Mouse (Mus musculus) gastrocnemius, postnatal 4 days (tissue): ENCODE measurements around the gene Snapc4. TPM values are rescaled to one million over a fixed set of nuclear protein-coding genes. Genes with fewer than 3 reads are reported as not detected.
"Not testable (repeated sequence)": the region's sequence is repeated elsewhere in the genome, so short reads cannot be mapped to it uniquely, and the experiment has no call there.

Experiments used
- DNase-seq, 2 experiments: peaks; one replicate each; pipeline ENCODE4 v3.0.0; 2021 to 2022; ENCODE audit warnings: low spot score in 2 of 2, mixed read lengths in 2 of 2
- total RNA-seq, 2 experiments: library from RNA; stranded (reverse); gene quantifications; 2 replicates each; pipeline ENCODE4 v1.2.3; 2021

The Snapc4 gene
- total RNA-seq, 2 experiments from 2014 or later, result 20.6 to 22.2 TPM

DNA sequence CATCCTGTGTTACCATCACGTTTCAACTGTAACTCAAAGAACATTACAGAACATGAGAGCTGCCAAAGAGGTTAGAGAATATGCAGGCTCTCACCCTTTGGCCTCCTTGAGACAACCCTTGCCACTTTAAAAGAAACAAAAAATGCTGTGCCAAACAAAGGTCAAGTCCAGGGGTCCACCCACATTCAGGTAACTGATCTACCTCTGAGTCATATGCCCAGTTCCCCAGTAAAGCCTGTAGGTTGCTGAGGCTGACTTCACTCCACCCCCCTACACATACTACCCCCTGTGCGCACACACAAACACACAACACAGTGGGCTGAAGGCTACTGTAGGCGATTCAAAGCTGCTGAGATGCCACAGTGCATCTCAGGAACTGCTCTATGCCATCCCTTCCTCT is 7.3 kb upstream of the Snapc4 start:
- DNase-seq, result no peak

DNA sequence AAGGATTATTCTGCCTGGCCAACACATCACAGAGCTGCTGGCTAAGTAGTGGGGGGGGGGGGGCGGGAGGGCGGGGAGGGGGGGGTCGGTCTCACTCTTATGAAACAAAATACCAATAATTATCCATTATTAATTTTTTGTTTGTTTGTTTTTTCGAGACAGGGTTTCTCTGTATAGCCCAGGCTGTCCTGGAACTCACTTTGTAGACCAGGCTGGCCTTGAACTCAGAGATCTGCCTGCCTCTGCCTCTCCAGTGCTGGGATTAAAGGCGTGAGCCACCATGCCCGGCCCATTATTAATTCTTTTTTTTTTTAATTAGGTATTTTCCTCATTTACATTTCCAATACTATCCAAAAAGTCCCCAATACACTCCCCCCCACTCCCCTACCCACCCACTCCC is 418 bp upstream of the Snapc4 start:
- not testable (repeated sequence) for DNase-seq

DNA sequence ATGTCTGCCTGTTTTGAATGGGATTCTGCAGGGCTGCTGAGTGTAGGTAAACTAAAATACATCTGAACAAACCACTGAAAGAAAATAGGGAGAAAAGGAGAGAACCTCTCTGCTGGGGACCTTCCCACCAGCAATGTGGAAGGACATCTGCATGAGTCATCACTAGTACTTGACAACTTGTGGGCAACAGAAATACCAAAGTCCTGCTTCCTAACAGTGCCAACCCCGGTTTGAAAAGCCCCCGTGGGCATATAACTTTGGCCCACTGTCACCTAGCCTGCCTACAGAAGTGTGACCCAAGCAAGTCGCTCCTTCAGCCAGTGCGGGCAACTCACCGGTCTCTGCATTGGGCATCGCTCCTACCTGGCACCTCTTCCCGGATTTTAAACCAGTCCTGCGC is 8.1 kb downstream of the Snapc4 start:
- DNase-seq, result no peak

DNA sequence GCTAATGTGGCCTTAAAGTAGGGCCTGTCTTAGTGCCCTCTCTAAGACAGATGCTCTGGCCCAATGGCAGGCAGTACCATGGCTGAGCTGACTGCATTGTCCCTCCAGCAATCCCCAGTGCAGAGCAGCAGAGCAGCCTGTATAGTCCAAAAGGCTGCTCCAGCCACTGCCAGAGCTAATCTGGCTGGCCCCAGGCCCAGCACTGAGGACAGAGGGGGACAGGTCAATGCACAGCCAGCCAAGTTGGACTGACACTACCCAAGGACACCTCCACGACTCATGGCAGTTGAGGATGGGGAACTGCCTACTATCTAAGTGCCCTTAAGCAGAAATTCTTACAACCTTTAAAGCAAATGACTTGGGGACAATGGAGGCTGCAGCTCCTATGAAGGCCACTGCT is 11.9 kb downstream of the Snapc4 start:
- no peak for DNase-seq

DNA sequence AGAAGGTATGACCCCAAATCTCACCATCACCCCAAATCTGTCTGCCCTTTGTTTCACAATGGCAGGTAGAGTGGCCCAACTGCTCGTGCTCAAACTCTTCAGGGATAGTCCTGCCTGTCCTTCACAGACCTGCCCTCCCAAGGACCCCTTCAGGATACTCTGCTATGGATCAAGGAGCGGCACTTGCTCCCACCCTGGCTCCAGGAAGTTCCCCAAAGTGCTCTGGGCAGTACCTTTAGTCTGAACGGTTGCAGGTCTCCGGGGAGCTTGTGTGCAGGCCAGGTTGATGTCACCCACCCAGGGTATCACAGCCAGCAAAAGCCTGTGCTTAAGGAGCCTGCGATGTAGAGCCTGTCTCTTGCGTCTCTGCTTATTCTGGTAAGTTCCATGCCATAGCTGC is 12.5 kb downstream of the Snapc4 start:
- no peak for DNase-seq

DNA sequence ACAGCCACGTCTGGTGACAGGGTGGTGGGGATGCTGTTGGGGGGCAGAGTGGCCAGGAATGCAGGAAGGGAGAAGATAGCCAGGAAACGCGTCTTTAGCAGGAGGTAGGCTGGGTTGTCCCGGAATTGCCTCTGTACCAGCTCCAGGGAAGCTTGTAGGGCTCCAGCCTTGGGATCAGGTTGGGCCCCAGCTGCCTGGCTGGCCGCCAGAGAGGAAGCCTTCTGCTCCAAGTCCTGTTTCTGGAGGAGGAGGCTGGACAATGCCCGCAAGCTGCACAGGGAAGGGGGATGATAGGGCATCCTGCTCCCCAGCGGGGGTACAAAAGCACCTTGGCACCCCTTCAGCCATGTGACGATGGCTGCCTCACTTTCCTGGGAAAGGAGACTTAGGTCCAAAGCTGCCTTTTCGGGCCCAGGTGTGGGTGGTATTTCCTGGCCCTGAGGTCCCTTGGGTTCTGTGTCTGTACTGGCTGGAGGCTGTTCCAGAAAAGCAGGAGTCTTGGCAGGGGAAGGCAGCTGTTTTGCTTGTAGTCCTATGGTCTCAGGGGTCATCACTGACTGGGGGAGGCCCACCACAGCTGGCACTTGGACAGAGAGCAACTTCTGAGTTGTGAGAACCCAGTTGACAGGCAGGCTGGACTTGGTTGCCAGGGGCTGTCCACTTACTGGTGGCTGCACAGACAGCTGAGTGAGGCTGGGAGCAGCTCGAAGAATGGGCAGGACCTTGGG is 15.6 kb downstream of the Snapc4 start:
- DNase-seq, result peak; percentile 77 to 88

DNA sequence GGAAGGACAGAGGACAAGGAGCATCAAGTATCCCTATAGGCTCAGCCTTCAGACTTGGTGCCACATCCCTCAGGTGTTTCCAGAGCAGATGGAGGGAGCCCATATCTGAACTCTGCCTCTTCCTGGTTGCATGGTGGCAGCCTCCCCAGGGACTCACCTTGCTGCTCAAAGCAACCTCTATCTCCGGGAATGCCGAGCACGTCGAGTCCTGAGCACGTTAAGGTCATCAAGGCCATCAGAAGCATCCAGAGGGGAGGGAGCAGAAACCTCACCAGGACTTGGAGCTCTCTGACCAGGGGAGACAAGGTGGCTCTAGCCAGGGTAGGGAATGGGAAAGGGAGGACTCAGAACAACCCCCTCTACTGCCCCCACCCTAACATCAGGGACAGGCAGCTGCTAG is 17.0 kb downstream of the Snapc4 start:
- no peak for DNase-seq

DNA sequence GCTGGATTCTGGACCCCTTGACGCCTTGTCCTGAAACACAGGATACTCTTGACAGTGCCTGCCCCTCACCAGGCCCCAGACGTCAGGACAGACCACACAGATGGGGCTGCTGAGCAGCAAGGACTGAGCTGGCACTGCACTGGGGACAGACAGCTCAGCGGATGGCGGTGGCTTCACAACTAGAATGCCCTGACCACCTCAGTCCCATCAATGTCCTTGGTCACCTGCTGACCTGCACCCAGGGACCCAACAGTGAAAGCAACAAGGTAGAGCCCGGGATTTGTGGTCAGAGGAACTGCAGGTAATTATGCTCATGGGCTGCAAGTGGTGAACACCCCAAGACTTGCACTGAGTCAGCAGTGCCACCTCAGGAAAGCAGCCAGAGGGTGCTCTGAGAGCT is 17.5 kb downstream of the Snapc4 start:
- no peak for DNase-seq

DNA sequence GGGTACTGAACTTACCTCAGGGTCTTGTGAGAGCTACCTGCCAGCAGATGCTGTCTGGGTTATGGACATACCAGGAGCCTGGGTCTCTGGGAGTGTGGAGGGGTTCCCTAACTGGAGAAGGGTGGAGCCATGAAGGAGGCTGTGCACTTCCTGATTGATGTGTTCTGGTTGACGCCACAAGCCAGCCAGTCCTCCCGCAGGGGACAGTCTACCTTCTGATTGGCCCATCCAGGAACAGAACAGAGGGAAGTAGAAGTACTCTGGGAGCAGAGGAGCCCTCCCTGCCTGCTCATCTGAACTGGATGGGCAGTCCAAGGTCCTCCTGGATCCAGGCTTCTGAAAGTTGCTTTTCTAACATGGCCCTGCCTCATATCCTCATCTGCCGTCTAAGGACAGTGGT is 19.7 kb downstream of the Snapc4 start, which contains the start of gene Card9:
Card9 (minus strand) TSS at position 147 of the 400 bp plus-strand sequence.
- DNase-seq, result no peak

DNA sequence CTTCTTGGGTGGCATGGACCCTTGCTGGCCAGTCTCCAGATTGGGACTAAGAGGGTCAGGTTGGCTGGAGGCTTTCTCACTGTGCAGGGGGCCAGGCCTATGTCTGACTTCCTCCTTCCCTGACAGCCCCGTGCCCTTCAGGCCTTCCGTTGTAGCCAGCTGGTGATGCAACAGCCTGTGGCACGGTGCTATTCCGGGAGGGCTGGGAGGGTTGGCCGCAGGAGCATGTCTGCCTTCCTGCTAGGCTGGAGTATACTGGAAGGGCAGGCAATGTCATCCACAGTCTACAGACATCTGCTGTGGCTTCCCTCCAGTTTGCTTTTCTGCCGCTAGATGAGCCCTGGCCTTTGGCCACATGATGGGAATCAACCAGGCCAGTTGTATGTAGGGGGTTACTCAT is 20.5 kb downstream of the Snapc4 start:
- peak in 1 of 2 experiments; percentile 58 for DNase-seq

DNA sequence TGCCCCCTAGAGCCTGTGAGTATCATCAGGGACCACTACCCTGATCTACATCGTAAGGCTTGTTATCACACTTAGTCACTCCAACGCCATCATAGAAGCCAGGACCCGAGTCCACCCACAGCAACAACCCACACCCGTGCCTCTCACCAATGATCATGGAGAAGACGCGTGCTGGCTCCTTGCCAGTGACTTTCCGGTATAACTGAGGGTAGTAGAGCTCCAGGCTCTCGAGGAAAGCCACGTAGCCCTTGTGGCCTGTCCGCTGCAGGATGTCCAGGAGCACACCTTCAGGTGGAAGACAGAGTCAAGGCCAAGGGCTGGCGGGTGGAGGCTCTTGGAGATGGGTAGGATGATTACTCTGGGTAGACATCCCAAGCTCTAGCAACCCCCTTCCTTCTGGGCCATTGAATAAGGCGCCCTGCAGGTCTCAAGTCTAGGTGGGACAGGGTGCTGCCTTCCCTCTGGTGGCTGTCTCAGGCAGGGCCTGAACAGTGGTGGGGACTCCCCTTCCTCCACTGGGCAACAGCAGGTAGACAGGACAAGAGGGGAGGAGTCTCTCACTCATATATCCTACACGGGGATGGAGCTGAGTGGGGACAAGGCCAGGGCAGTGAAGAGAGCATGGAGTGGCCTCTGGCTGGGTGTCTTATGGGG is 21.7 kb downstream of the Snapc4 start:
- no peak for DNase-seq

DNA sequence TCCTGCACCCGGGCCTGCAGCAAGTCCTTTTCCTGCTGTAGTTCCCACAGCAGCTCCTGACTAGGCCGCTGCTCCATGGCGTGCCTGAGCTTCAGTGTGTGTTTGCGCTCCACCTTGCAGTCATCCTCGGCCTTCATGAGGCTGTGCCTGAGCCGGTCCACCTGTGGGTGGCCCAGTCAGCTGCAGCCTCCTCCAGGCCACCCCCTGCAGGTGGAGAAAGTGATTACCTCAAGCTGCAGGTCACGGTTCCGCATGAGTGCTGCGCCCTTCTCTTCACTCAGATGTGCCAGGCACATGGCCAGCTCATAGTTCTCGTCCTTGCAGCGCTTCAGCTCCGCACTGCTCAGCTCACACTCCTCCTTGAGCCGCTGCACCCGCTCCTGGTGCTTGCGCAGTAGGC is 23.0 kb downstream of the Snapc4 start:
- no peak for DNase-seq

DNA sequence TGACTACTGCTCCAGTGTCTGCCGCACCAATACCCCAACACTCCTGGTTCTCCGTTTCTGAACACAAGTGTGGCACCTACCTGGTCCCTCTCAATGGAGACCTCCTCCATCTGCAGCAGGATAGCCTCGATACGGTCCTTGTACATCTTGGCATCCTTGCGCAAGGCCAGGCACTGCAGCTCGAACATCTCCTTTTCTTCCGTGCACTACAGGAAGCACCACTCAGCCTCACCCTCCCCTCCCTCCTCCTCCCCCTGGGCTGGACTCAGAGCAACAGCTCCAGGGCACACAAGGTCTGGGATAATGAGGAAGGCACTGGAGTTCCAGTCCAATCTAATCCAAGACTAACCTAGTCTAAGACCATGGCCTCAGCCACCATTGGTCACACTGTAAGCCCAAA is 23.8 kb downstream of the Snapc4 start:
- DNase-seq, result no peak

DNA sequence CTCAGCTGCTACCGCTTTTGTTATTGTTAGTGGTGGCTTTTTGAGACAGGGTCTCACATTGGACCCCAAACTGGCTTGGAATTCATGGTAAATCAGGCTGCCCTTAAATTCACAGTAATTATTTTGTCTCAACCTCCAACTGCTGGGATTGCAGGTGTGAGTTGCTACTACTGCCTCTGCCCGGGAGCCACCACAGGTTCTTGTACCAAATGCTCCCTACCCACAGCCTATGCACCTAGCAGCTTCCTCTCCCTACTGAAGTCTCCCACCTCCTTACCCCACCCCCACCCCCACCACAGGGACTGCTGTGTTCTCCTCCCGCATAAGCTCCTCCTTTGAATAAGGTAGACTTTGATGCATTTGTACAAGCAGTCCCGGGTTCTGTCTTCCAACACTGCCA is 24.2 kb downstream of the Snapc4 start:
- no peak for DNase-seq

DNA sequence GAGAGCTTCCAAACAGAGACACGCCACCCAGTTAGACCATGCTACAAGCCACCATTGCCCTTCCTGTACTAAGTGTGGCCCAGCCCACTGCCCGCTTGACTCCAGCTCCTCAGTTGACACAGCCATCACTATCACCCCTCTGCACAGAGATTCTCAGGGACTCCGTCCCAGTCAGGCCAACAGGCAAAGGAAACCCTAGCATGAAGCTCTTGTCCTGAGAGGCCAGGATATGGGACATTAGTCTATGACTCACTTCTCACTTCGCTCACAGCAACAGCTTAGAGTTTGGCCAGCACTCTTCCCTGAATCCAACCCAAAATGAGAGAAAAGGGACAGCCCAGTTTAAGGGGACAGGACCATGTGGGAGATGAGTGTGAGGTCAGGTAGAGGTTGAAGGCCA is 26.1 kb downstream of the Snapc4 start:
- DNase-seq, result no peak

DNA sequence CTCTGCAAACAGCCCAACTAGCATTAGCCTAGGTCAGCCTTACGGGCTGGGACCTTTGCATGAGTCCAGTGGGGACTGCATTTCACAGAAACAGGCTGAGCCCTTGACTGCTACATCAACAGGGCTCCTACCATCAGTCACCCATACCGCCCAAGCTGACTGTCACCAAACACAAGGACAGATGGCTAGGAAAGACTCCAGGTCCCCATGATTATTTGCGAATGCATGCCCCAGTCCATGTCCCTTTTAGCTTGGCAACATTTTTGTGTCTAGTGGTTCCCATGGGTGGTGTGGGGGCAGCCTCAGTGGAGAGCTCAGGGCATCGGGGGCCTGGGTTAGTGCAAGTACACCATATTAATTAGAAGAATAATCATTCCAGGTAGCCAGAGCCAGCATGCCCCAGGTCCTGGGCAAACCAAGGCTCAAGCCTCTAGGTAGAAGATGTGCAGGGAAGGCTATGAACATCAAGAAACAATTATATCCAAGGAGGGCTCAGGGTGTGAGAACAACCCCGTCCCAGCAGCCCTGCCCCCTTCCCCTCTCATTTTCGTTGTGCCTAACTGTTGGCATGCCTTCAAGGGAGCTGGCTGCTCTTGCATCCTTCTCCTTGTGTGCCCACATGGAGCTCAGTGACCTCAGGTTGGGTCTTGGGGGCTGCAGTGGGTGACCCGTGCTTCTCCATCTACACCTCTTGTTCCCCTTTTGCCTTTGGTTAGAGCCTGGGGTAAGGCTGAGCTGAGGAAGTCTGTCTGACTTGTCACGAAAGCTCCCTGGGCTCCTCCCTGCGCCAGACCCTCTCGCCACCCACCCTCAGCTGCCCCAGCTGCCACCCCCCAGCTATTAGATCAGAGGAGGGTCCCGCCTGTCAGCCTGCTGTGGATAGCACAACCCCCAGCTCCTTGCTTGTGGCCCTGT is 27.1 kb downstream of the Snapc4 start:
- DNase-seq, result no peak

DNA sequence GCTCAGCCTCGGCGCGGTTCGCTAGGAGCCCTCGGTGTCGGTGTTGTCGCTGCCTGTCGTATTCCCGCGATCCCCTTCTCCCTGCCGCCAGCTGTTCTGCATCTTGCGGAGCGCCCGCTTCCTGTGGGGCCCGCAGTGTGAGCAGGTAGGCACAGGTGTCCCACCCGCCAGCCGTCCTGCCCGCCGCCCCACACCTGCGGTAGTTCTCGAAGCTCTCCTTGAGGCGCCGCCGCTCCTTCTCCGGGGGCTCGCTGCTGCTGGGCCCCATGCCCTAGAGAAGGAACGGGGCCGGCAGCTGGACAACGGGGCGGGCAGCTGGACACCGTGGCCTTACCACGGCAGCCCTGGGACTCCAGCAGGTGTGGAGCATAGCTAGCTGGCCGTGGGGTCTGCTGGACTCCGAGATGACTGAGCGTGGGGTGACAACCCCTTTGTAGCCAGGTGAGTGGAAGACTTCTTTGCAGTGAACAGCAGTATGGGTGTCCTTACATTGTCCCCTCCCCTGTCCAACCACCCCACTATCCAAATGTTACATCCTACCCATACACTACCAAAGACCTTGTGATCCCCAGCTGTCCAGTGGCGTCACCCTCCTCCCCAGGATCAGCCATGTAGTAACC is 28.1 kb downstream of the Snapc4 start:
- DNase-seq, result peak in 1 of 2 experiments; percentile 50

DNA sequence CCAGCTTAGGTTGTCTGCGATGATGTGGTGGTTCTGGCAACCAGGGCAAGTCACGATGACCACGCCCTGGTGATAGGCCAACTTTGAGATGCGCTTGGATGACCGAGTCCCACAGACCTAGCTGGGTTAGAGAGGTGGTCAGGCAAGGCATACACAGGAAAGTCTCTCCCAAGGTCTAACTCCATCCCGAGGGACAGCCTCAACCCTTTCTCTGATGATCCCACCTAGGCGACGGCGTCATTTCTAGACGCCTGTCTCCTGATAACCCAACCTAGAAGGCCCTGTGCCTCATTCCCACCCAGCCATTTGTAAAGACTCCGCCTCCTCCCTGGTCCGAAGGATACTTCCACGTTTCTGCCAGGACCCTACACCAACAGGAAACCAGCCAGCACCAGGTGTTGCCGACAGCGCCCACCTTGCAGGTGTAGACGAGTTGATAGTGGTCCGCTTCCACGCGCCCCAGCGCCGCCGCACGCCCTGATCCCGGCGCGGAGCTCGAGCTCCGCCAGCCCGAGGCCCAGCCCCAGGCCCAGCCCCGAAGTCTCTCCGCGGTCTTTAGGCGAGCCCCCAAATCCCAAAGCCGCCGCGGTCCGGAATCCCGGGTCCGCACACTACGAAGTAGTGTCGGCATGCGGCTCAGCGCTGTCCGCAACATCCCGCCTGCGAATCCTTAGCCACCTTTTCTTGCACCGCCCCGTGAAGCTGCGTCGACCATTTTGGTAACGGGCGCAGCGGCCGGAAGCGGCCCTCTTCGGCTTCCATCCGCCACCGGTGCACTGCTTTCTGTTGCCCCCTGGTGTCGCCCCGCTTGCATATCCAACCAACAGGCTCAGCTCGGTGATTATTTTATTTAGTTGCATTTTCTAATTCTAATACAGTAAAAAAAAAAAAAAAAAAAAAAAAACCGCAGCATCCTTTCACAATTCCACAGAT is 28.8 kb downstream of the Snapc4 start, which contains the start of gene Dnlz:
Dnlz (minus strand) TSS at position 753 of the 933 bp plus-strand sequence.
- peak; percentile 92 to 94 for DNase-seq

DNA sequence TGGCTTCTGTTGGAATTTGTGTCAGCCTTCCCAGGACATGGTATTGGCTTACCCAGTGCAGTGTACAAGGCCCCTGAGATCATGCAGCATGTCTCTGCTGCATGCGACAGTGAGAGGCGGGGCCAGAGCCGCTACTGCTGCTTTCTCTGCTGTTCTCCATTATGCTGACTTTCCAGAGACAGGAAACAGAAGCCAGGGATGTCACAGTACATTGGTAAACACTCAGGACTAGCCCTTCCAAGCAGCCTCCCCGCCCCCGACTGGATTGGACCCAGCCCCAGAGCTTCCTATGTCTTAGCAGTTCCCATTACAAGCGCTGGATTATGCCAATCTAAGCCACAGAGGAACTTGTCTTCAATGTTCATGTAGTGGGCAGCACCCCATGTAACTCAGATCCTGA is 32.2 kb downstream of the Snapc4 start:
- DNase-seq, result no peak
